Mouse (Mus musculus): ENCODE data around the gene Mfap4. TPM values are rescaled to one million over a fixed set of nuclear protein-coding genes. Genes with fewer than 3 reads are reported as not detected.

Mfap4 gene
- polyA plus RNA-seq, 1 experiment from 2014 or later, result 66.1 TPM

DNA sequence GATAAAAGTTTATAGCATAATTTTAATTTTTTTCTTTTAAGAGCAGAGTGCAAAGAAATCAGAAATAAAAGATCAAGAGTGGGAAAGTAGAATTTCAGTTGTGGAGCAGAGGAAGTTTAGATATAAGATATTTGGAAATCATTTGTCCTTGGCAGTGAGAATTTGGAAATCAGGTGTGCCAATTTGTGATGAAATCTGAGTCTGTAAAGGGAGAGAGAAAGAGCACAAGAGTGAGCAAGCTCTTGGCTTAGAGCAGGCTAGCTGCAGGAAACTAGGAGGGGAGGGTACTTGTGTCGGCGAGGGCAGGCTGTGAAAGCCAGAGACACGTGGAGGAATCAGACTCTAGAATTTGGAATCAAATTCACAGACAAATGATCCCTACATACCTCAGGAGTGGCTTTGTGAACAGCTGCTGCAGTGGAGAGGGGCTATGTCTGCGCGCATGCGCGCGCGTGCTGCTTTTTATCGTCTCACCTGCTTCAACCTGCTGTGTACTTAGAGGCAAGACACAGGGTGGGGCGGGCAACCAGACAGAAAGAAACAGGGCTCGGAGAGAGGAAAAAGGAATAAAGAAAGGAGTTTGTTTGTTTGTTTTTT, 8.3 kb upstream of the Mfap4 start:
- H3K9ac ChIP-seq (ENCODE audit: low read length), result no peak overlapping the region
- H3K36me3 ChIP-seq (ENCODE audit: control insufficient read depth, insufficient read depth, low read length), result no peaks in the 10 kb centered on the region
- H3K27ac ChIP-seq (ENCODE audit: low read depth, low read length), result no peak overlapping the region
- H3K9me3 ChIP-seq (ENCODE audit: control insufficient read depth, low read length), result no peaks in the 10 kb centered on the region
- no peak overlapping the region for H3K4me3 ChIP-seq (ENCODE audit: low read depth, low read length)
- H3K4me1 ChIP-seq (replicated peaks; ENCODE audit: control insufficient read depth, insufficient read depth, low read length), result 0 out of 2 replicates have a peak, but pooled peaks cover 8% of the 10 kb centered on the region
- 50% methylated on average over 12 of the region's 12 CpGs for WGBS
- no peak for ATAC-seq (replicated peaks; ENCODE audit: low FRiP score)
- no peaks in the 10 kb centered on the region for H3K27me3 ChIP-seq (ENCODE audit: control insufficient read depth, insufficient read depth, low read length)
- DNase-seq (ENCODE audit: low spot score), result no peak
- H3K4me2 ChIP-seq (ENCODE audit: low read depth, low read length, severe bottlenecking), result 0 out of 2 replicates have a peak overlapping the region, but pooled peaks have one; percentile 6

DNA sequence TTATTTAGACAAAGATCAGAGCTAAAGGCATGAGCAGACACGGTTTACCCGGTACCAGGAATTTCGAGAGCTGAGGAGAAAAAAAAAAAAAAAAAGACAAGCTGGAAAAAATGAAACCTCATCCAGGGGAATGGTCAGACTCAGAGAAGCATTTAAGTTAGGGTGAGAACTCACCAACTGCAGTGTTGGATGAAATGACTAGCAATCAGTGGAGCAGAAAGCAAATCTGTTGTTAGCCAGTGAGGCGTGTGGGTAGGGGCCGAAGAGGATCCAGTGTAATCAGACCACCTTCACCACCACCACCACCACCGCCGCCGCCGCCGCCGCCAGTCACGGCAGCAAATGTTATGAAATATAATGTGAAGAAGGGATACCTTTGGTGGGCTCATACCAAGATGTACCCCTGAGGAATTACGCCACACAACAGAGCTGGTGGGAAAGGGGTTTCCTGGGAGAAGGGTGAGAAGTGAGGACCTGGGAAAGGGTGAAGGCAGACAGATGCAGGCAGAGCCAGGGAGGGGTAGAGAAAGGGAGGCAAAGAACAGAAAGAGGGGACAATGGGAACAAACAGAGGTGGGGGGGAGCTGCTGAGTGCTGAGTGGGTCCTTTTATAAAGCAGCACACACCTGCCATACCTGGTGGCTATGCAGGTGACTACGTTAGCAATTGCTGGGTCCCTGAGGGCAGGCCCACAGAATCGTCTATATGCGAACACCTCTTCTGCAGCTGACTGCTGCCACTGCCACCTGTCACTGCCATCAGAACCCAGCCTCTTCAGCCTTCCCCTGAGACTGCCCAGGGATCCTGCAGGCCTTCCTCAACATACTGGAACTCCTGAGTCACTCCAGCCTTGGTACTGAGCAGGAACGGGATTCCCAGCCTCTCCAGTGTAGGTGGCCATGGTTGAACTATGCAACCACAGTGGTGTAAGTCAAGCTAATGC, 7.4 kb upstream of the Mfap4 start:
- ATAC-seq (replicated peaks; ENCODE audit: low FRiP score) (no peak), DNase-seq (ENCODE audit: low spot score) (no peak)
- H3K4me1 ChIP-seq (replicated peaks; ENCODE audit: control insufficient read depth, insufficient read depth, low read length), result 0 out of 2 replicates have a peak, but pooled peaks cover 8% of the 10 kb centered on the region
- no peaks in the 10 kb centered on the region for H3K36me3 ChIP-seq (ENCODE audit: control insufficient read depth, insufficient read depth, low read length)
- H3K27ac ChIP-seq (ENCODE audit: low read depth, low read length), result no peak overlapping the region
- 49% methylated on average over 17 of the region's 17 CpGs for WGBS
- no peak overlapping the region; the same call in 1 of the 2 replicates for H3K9ac ChIP-seq (ENCODE audit: low read length)
- no peaks in the 10 kb centered on the region for H3K9me3 ChIP-seq (ENCODE audit: control insufficient read depth, low read length)
- no peak overlapping the region for H3K4me3 ChIP-seq (ENCODE audit: low read depth, low read length)
- H3K27me3 ChIP-seq (ENCODE audit: control insufficient read depth, insufficient read depth, low read length), result no peaks in the 10 kb centered on the region
- 0 out of 2 replicates have a peak overlapping the region, but pooled peaks have one; percentile 6 for H3K4me2 ChIP-seq (ENCODE audit: low read depth, low read length, severe bottlenecking)

DNA sequence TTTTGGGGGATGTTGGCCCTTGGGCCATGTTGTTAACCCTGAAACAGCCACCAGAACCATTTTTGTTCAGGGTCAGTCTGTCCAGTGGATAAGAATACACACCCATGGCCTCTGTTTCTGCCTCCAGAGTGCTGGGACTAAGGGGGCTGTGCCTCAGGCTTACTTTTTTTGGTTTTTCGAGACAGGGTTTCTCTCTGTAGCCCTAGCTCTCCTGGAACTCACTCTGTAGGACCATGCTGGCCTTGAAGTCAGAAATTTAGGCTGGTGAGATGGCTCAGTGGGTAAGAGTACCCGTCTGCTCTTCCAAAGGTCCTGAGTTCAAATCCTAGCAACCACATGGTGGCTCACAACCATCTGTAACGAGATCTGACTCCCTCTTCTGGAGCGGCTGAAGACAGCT, 6.4 kb upstream of the Mfap4 start:
- Histone ChIP-seq H3K4me3 (ENCODE audit: low read depth, low read length) (no peak overlapping the region), H3K36me3 (ENCODE audit: control insufficient read depth, insufficient read depth, low read length) (no peaks in the 10 kb centered on the region), H3K9me3 (ENCODE audit: control insufficient read depth, low read length) (no peaks in the 10 kb centered on the region), H3K4me1 (replicated peaks; ENCODE audit: control insufficient read depth, insufficient read depth, low read length) (peaks cover 10% of the 10 kb centered on the region; the same call in 1 of the 2 replicates), H3K9ac (ENCODE audit: low read length) (no peak overlapping the region), H3K27ac (ENCODE audit: low read depth, low read length) (no peak overlapping the region), H3K27me3 (ENCODE audit: control insufficient read depth, insufficient read depth, low read length) (no peaks in the 10 kb centered on the region), H3K4me2 (ENCODE audit: low read depth, low read length, severe bottlenecking) (no peak overlapping the region)
- WGBS, result 87% methylated on average over 4 of the region's 4 CpGs
- DNase-seq (ENCODE audit: low spot score) (no peak), ATAC-seq (replicated peaks; ENCODE audit: low FRiP score) (no peak)

DNA sequence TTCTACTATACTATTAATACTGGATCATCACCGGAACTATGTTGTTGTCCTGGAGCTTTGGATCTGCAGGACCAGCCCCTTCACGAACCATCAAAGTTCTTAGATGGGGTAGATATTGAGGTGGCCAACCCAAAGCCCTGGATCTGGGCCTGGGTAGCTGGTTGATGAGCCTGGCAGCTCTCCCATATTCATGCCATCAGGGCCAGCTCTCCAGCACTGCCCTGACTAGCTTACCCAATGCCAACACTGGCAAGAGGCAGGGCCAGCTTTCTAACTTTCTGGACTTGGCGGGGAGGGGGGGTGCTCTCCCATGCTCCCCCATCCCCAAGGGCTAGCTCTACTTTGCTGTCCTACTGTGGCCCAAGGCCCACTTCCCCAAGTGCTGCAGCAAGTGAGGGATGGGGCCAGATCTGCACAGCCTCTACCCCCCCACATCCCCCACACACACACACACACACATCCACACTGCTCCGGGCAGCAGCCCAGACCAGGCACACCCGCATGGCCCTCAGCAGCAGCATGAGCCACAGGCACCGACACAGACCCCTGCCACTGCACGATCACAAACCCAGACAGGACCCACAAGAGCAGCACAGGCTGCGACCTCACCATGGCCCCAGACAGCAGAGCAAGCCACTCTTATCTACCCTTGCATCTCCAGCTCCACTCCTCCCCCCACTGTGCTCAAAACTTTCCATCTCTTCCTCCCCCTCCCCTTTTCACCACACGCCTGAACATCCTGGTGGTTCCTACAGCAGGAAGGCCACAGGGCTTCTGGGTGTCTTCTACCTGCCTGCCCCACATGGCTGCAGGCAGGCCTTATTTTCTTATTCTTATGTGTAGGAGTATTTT, 3.8 kb upstream of the Mfap4 start:
- H3K36me3 ChIP-seq (ENCODE audit: control insufficient read depth, insufficient read depth, low read length), result no peaks in the 10 kb centered on the region
- H3K4me2 ChIP-seq (ENCODE audit: low read depth, low read length, severe bottlenecking), result no peak overlapping the region
- no peak for ATAC-seq (replicated peaks; ENCODE audit: low FRiP score)
- H3K27ac ChIP-seq (ENCODE audit: low read depth, low read length), result no peak overlapping the region
- H3K9ac ChIP-seq (ENCODE audit: low read length), result no peak overlapping the region
- DNase-seq (ENCODE audit: low spot score), result no peak
- H3K4me3 ChIP-seq (ENCODE audit: low read depth, low read length), result no peak overlapping the region
- no peaks in the 10 kb centered on the region for H3K27me3 ChIP-seq (ENCODE audit: control insufficient read depth, insufficient read depth, low read length)
- no peaks in the 10 kb centered on the region for H3K9me3 ChIP-seq (ENCODE audit: control insufficient read depth, low read length)
- peaks cover 28% of the 10 kb centered on the region for H3K4me1 ChIP-seq (replicated peaks; ENCODE audit: control insufficient read depth, insufficient read depth, low read length)
- WGBS, result 73% methylated on average over 9 of the region's 9 CpGs

DNA sequence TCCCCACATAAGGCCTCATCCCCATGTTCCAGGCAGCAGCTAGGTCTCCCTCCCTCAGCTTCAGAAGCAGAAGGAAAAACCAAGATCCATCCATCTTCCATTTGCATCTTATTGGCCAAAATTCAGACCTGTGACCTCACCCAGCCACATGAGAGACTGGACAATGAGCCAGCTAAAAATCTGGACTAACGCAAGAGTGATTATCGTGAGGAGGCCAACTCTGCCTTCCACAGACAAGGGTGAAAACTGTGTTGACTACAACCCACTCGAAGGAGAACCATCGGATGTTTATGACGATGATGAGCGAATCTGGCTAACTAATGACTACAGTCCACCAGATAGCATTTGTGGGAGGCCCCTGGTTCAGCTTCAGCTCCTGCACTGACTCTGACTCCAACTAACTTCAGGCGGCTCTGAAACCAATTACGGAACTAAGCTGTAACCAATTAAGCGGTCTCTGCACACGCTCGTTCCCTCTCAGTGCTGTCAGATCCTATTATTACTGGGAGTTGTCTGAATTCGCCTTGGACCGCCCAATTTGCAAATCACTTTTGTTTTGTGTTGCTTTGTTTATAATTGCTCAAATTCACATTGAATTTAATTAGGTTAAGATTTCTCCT, 1.9 kb upstream of the Mfap4 start:
- H3K27ac ChIP-seq (ENCODE audit: low read depth, low read length), result peak overlapping the region; percentile 97; the same call in 1 of the 2 replicates
- no peaks in the 10 kb centered on the region for H3K27me3 ChIP-seq (ENCODE audit: control insufficient read depth, insufficient read depth, low read length)
- no peak overlapping the region for H3K4me3 ChIP-seq (ENCODE audit: low read depth, low read length)
- 52% methylated on average over 13 of the region's 13 CpGs for WGBS
- no peak overlapping the region for H3K9ac ChIP-seq (ENCODE audit: low read length)
- DNase-seq (ENCODE audit: low spot score) (no peak), ATAC-seq (replicated peaks; ENCODE audit: low FRiP score) (no peak)
- H3K4me1 ChIP-seq (replicated peaks; ENCODE audit: control insufficient read depth, insufficient read depth, low read length), result peaks cover 20% of the 10 kb centered on the region
- no peaks in the 10 kb centered on the region; the same call in 1 of the 2 replicates for H3K36me3 ChIP-seq (ENCODE audit: control insufficient read depth, insufficient read depth, low read length)
- H3K9me3 ChIP-seq (ENCODE audit: control insufficient read depth, low read length), result no peaks in the 10 kb centered on the region
- H3K4me2 ChIP-seq (ENCODE audit: low read depth, low read length, severe bottlenecking), result no peak overlapping the region

DNA sequence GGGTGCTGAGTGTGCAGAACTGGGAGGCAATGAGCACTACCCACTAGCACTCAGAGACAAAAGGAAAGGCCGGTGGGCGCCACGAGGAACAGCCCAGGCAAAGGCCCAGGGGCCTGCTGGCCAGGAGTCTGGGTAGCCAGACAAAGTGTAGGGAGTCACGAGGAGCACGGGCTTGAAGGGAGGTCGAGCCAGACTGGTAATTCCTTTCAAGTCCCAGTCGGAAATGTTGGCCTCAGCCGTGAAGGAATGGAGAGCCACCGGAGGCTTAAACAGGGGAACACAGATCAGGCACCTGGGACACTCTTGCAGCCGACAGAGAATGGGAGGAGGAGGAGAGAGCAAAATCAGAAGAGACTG, 997 bp upstream of the Mfap4 start:
- DNase-seq (ENCODE audit: low spot score), result no peak

DNA sequence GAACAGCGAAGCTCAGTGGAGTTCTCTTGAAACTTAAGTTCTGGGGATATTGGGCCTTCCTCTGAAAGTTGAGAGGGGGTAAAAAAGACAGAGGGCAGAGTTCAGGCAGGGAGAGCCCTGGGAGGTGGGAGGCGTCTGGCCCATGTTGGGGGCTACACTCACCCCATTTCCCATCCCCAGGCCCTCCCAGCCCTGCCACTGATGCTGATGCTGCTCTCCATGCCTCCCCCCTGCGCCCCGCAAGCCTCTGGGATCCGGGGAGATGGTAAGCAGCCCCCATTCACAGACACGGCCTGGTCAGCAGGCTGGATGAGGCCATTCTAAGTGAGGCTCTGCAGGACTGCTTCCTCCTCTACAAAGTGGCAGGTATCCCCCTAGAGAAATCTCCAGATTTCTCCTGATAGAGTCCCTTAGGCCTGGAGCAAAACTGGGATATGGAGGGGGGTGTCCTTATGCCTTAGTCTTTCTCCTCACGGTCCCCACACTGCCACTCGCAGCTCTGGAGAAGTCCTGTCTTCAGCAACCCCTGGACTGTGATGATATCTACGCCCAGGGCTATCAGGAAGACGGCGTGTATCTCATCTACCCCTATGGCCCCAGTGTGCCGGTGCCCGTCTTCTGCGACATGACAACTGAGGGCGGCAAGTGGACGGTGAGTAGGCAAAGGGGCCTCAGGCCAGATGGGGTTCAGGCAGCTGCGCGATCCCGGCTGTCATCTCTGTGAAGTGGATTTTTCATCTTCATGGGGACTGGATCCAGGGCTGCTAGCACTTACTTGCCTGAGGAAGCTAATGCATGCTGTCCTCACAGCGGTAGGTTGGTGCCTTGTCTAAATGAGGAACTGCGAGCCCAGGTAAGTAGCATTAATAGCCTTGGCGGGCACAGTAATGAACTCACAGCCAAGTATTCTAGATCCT, 568 bp downstream of the Mfap4 start:
- no peak for ATAC-seq (replicated peaks; ENCODE audit: low FRiP score)
- Histone ChIP-seq H3K27me3 (ENCODE audit: control insufficient read depth, insufficient read depth, low read length) (no peaks in the 10 kb centered on the region), H3K4me3 (ENCODE audit: low read depth, low read length) (peak overlapping the region; percentile 12), H3K36me3 (ENCODE audit: control insufficient read depth, insufficient read depth, low read length) (peaks cover 14% of the 10 kb centered on the region; the same call in 1 of the 2 replicates), H3K27ac (ENCODE audit: low read depth, low read length) (peak overlapping the region; percentile 97), H3K4me1 (replicated peaks; ENCODE audit: control insufficient read depth, insufficient read depth, low read length) (peaks cover 20% of the 10 kb centered on the region), H3K9me3 (ENCODE audit: control insufficient read depth, low read length) (no peaks in the 10 kb centered on the region), H3K4me2 (ENCODE audit: low read depth, low read length, severe bottlenecking) (peak overlapping the region; percentile 52), H3K9ac (ENCODE audit: low read length) (peak overlapping the region; percentile 61)
- DNase-seq (ENCODE audit: low spot score), result no peak
- 63% methylated on average over 22 of the region's 22 CpGs for WGBS

More for the DNA sequence above, 997 bp upstream of the Mfap4 start:
- peak overlapping the region; percentile 61 for H3K9ac ChIP-seq (ENCODE audit: low read length)
- H3K4me2 ChIP-seq (ENCODE audit: low read depth, low read length, severe bottlenecking), result peak overlapping the region; percentile 52; the same call in 1 of the 2 replicates
- peaks cover 20% of the 10 kb centered on the region for H3K4me1 ChIP-seq (replicated peaks; ENCODE audit: control insufficient read depth, insufficient read depth, low read length)
- no peaks in the 10 kb centered on the region for H3K9me3 ChIP-seq (ENCODE audit: control insufficient read depth, low read length)
- no peaks in the 10 kb centered on the region for H3K27me3 ChIP-seq (ENCODE audit: control insufficient read depth, insufficient read depth, low read length)
- peak overlapping the region; percentile 9; the same call in 1 of the 2 replicates for H3K4me3 ChIP-seq (ENCODE audit: low read depth, low read length)
- ATAC-seq (replicated peaks; ENCODE audit: low FRiP score), result peak; percentile 29; the same call in 1 of the 2 replicates
- H3K36me3 ChIP-seq (ENCODE audit: control insufficient read depth, insufficient read depth, low read length), result no peaks in the 10 kb centered on the region; the same call in 1 of the 2 replicates
- H3K27ac ChIP-seq (ENCODE audit: low read depth, low read length), result peak overlapping the region; percentile 97
- WGBS, result 10% methylated on average over 10 of the region's 10 CpGs

All from forebrain, embryonic 11.5 days (tissue).